Mouse (Mus musculus) heart, postnatal 0 days (tissue): ENCODE measurements at regions not wholly inside any gene's neighbourhood (a gene's known extent, or its start where the extent isn't known, plus 50 kb on each side); places are given as distances from the start of the nearest gene placed in this dataset.

Source experiments
- ATAC-seq: fragments of 200-750 bp; cut with Nextera tagmentation; 2 replicates; pipeline ENCODE4 v1.8.0; 2017; ENCODE audit warnings: low read depth, moderate number of reproducible peaks, moderate library complexity; ENCODE audit not compliant: insufficient read depth
- DNase-seq: peaks from one replicate; pipeline ENCODE4 v3.0.0-alpha.2; 2016; ENCODE audit warnings: low spot score
- H3K27ac ChIP-seq: fragments of 300-500 bp; sonication (generic); 2 replicates; pipeline ENCODE4 v1.5.1; 2014; ENCODE audit warnings: low read depth, mild to moderate bottlenecking
- H3K27me3 ChIP-seq: fragments of 300-500 bp; sonication (generic); 2 replicates; pipeline ENCODE4 v1.6.1; 2014; ENCODE audit warnings: low read length, mixed read lengths; ENCODE audit not compliant: control insufficient read depth, insufficient read depth
- H3K36me3 ChIP-seq: fragments of 300-500 bp; sonication (generic); replicated peaks from 2 replicates; pipeline ENCODE4 v1.6.1; 2014; ENCODE audit warnings: low read length, mixed read lengths; ENCODE audit not compliant: control insufficient read depth, insufficient read depth
- H3K4me1 ChIP-seq: fragments of 300-500 bp; sonication (generic); 2 replicates; pipeline ENCODE4 v1.6.1; 2014; ENCODE audit warnings: antibody characterized with exemption; ENCODE audit not compliant: control insufficient read depth, insufficient read depth
- H3K4me2 ChIP-seq: fragments of 300-500 bp; sonication (generic); 2 replicates; pipeline ENCODE4 v1.6.1; 2014; ENCODE audit warnings: low read depth, mild to moderate bottlenecking, low read length, moderate library complexity
- H3K4me3 ChIP-seq: fragments of 300-500 bp; sonication (generic); 2 replicates; pipeline ENCODE4 v1.5.1; 2014; ENCODE audit warnings: low read depth, low read length
- H3K9ac ChIP-seq: fragments of 300-500 bp; sonication (generic); replicated peaks from 2 replicates; pipeline ENCODE4 v1.6.1; 2014; ENCODE audit warnings: low read depth, low read length, mixed read lengths
- H3K9me3 ChIP-seq: fragments of 300-500 bp; sonication (generic); replicated peaks from 2 replicates; pipeline ENCODE4 v1.6.1; 2016; ENCODE audit warnings: low read length; ENCODE audit not compliant: control insufficient read depth
- CTCF ChIP-seq: IDR thresholded peaks from 2 replicates; pipeline ENCODE4 v1.5.1; 2016; ENCODE audit warnings: antibody characterized with exemption, control low read depth, low read depth
- EP300 ChIP-seq: IDR thresholded peaks from 2 replicates; pipeline ENCODE4 v1.6.1; 2016; ENCODE audit warnings: antibody characterized with exemption, low read depth
- WGBS: fragments of 180-500 bp; shearing (Covaris S2); extraction: QIAGEN DNeasy Blood & Tissue Kit; methylation state at CpG from one replicate; pipeline ENCODE4 v1.1.7; 2014; 5-methylcytosine and 5-hydroxymethylcytosine counted together

DNA sequence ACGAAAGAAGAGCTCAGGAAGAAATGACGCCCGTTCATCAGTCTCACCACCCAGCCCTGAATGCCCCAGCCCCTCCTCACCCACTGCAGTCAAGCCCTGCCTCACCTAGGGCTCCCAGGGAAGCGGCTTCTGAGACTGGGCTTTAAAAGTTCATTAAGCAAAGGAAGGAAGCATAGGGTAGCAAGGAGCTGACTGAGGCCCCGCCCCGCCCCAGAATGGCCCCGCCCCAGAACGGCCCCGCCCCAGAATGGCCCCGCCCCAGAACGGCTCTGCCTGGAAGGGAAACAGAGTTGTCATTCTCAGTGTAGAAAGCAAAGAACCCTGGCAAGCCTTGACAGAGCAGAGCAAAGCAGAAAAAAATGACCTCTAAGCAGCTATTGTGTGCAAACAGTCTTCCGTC, 440.9 kb downstream of the Zfp704 start:
- Histone ChIP-seq H3K27me3 (no peaks in the 10 kb centered on the region), H3K27ac (no peak overlapping the region), H3K9me3 (no peaks in the 10 kb centered on the region), H3K4me1 (peaks cover 4% of the 10 kb centered on the region; the same call in 1 of the 2 replicates), H3K36me3 (no peaks in the 10 kb centered on the region), H3K9ac (no peak overlapping the region), H3K4me2 (no peak overlapping the region), H3K4me3 (no peak overlapping the region)
- DNase-seq (peak; percentile 15), ATAC-seq (no peak)
- 51% methylated on average over 12 of the region's 12 CpGs for WGBS
- no peak for TF ChIP-seq CTCF
- no peak for TF ChIP-seq EP300

DNA sequence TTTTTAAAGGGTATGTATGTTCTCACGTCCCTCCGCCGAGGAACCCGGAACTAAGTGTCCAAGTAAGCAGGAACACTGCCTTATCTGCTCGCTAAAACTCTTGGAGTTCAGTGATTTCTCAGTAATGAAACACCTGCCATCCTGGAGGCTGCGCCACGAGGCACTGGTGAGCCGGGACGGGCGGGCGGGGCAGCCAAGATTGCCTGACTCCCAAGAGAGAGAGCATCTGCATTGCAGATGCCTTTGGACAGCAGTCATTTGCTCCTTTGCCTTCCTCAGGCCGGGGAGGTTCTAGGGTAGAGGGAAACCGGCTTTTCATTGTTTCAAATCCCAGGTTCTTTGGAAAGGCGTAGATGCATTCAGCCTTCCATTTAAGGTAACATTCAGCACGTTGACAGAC, 450.8 kb downstream of the Zfp704 start:
- ATAC-seq (no peak), DNase-seq (no peak)
- Histone ChIP-seq H3K4me3 (no peak overlapping the region), H3K4me1 (peaks cover 3% of the 10 kb centered on the region; the same call in 1 of the 2 replicates), H3K9ac (no peak overlapping the region), H3K4me2 (no peak overlapping the region), H3K27me3 (no peaks in the 10 kb centered on the region), H3K36me3 (no peaks in the 10 kb centered on the region), H3K9me3 (no peaks in the 10 kb centered on the region), H3K27ac (no peak overlapping the region)
- 37% methylated on average over 15 of the region's 15 CpGs for WGBS
- TF ChIP-seq CTCF (no peak), EP300 (no peak)

- no peak for TF ChIP-seq EP300
- TF ChIP-seq CTCF = no peak
- no peak overlapping the region for H3K27ac ChIP-seq
- H3K4me2 ChIP-seq = no peak overlapping the region
- DNase-seq (no peak), ATAC-seq (no peak)
- peaks cover 8% of the 10 kb centered on the region; the same call in 1 of the 2 replicates for H3K4me1 ChIP-seq
- H3K9ac ChIP-seq = no peak overlapping the region
- H3K36me3 ChIP-seq = no peaks in the 10 kb centered on the region
- WGBS = 72% methylated on average over 7 of the region's 7 CpGs
- no peaks in the 10 kb centered on the region for H3K27me3 ChIP-seq
- H3K9me3 ChIP-seq = no peaks in the 10 kb centered on the region
- H3K4me3 ChIP-seq = no peak overlapping the region
Observed at GRCm38 (mm10) chr3:9154172-9154571, 455.7 kb downstream of the Zfp704 start.

- WGBS = 22% methylated on average over 5 of the region's 5 CpGs
- Histone ChIP-seq H3K4me2 (no peak overlapping the region), H3K27ac (no peak overlapping the region), H3K9me3 (no peaks in the 10 kb centered on the region), H3K4me3 (no peak overlapping the region), H3K9ac (no peak overlapping the region), H3K4me1 (peaks cover 8% of the 10 kb centered on the region; the same call in 1 of the 2 replicates), H3K27me3 (no peaks in the 10 kb centered on the region), H3K36me3 (no peaks in the 10 kb centered on the region)
- DNase-seq (no peak), ATAC-seq (no peak)
- TF ChIP-seq EP300 = no peak
- TF ChIP-seq CTCF = no peak
Observed at GRCm38 (mm10) chr3:9153690-9154089, 456.2 kb downstream of the Zfp704 start.

- ATAC-seq (no peak), DNase-seq (no peak)
- TF ChIP-seq EP300 (no peak), CTCF (no peak)
- Histone ChIP-seq H3K36me3 (no peaks in the 10 kb centered on the region), H3K9me3 (no peaks in the 10 kb centered on the region), H3K27ac (no peak overlapping the region), H3K4me2 (no peak overlapping the region), H3K9ac (no peak overlapping the region), H3K4me3 (no peak overlapping the region), H3K27me3 (no peaks in the 10 kb centered on the region), H3K4me1 (peaks cover 8% of the 10 kb centered on the region; the same call in 1 of the 2 replicates)
- WGBS = 40% methylated on average over 1 of the region's 1 CpGs
Observed at GRCm38 (mm10) chr3:9152256-9152655, 457.6 kb downstream of the Zfp704 start.

DNA sequence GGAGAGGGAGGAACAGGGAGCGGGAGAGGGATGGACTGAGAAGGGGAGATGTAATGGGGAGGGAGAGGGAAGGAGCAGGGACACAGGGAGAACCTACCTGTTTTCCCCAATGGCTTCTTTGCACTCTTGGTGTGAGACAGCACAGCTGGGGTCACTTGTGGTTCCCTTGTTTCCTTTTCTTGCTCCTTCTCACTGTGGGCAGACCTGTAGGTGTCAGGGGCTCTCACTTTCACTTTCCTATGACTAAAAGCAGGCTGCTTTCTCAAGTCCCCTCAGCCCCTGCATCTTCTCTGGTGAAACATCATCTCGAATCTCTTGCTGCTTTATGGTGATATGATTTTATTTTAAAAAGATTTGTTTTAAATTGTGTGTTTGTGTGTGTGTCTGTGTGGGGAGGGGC, 458.3 kb downstream of the Zfp704 start:
- TF ChIP-seq EP300 (no peak), CTCF (no peak)
- no peak for DNase-seq
- H3K4me2 ChIP-seq = no peak overlapping the region
- no peaks in the 10 kb centered on the region for H3K27me3 ChIP-seq
- H3K9ac ChIP-seq = no peak overlapping the region
- no peaks in the 10 kb centered on the region for H3K9me3 ChIP-seq
- ATAC-seq = no peak
- no peak overlapping the region for H3K27ac ChIP-seq
- 40% methylated on average over 2 of the region's 2 CpGs for WGBS
- H3K36me3 ChIP-seq = no peaks in the 10 kb centered on the region
- peaks cover 8% of the 10 kb centered on the region; the same call in 1 of the 2 replicates for H3K4me1 ChIP-seq
- no peak overlapping the region for H3K4me3 ChIP-seq
